ENCODE assay signal across 23 mouse cellular contexts in genomic region chr7:65392986-65393385, GRCm38 (mm10).
DNase-seq lines count a peak whose midpoint lies in the region; ATAC-seq and TF ChIP-seq lines count a peak whose summit lies in the region.
"Had no signal": no experiment of that assay in that cellular context is flagged by ENCODE, and none has a peak within 500 bp of the region (broad histone marks: within the 10 kb centered on the region; RNA-seq: fewer than 3 reads in every experiment).

No protein-coding gene starts in this region.

- H3K4me3 ChIP-seq in liver, adult 2 months (ENCODE audit: insufficient read depth, low read depth, low read length) = no peak overlapping the region
- no peak overlapping the region for H3K4me3 ChIP-seq in liver, embryonic 11.5 days (ENCODE audit: low read depth, low read length)
- H3K4me3 ChIP-seq in lung, postnatal 0 days (ENCODE audit: low read depth, low read length) = no peak overlapping the region
- H3K4me3 ChIP-seq in liver, embryonic 14.5 days (ENCODE audit: insufficient read depth in 1 of 2, low read depth in 2 of 2, low read length in 2 of 2) = no peak overlapping the region
- H3K4me3 ChIP-seq: erythroblast, embryonic 14.5 days; hindbrain, embryonic 12.5 days; intestine, embryonic 15.5 days had no signal

- no peak overlapping the region for H3K9ac ChIP-seq in liver, adult 2 months (ENCODE audit: low read depth, low read length)
- no peak overlapping the region for H3K9ac ChIP-seq in liver, embryonic 11.5 days (ENCODE audit: low read depth, low read length)
- H3K9ac ChIP-seq in lung, postnatal 0 days (replicated peaks; ENCODE audit: low read depth) = no peak overlapping the region
- H3K9ac ChIP-seq in liver, embryonic 14.5 days (replicated peaks) = no peak overlapping the region
- H3K9ac ChIP-seq: forebrain, postnatal 0 days; hindbrain, embryonic 12.5 days; intestine, embryonic 15.5 days had no signal

- TF ChIP-seq CTCF in liver, adult 2 months (IDR thresholded peaks at IDR 0.05; ENCODE audit: low read depth, low read length) = no peak
- no peak for TF ChIP-seq CTCF in lung, postnatal 0 days (IDR thresholded peaks at IDR 0.05)
- no peak for TF ChIP-seq CTCF in liver, embryonic 14.5 days (IDR thresholded peaks at IDR 0.05; ENCODE audit: low read depth)

- no peaks in the 10 kb centered on the region for H3K9me3 ChIP-seq in liver, embryonic 11.5 days (ENCODE audit: control insufficient read depth, low read length)
- H3K9me3 ChIP-seq in lung, postnatal 0 days (ENCODE audit: low read length) = no peaks in the 10 kb centered on the region
- H3K9me3 ChIP-seq in liver, embryonic 14.5 days (ENCODE audit: control insufficient read depth, low read length) = no peaks in the 10 kb centered on the region
- H3K9me3 ChIP-seq: hindbrain, embryonic 12.5 days; intestine, embryonic 15.5 days; limb, embryonic 12.5 days had no signal

- DNase-seq in liver, adult 2 months (ENCODE audit: extremely low read depth, low read depth, low spot score) = peak; percentile 34
- DNase-seq in liver, embryonic 11.5 days (ENCODE audit: low spot score) = no peak
- no peak for DNase-seq in lung, postnatal 0 days (ENCODE audit: low spot score)
- no peak for DNase-seq in lung, postnatal 4 days
- no peak for DNase-seq in liver, embryonic 14.5 days (ENCODE audit: low read depth in 3 of 3, low spot score in 3 of 3)
- no peak for DNase-seq in cerebellum, adult 9-11 months
- DNase-seq: adrenal gland, adult 8-10 months; B cell, adult 2 months; cerebellum, adult 11 months; cerebellum, adult 9-10 months; forebrain, postnatal 0 days; heart, postnatal 36 days; kidney, adult 8-10 months; lung, adult 18-20 months; midbrain, embryonic 14.5 days had no signal

- H3K79me2 ChIP-seq in liver, adult 2 months (ENCODE audit: control insufficient read depth, insufficient read depth, low read length) = no peaks in the 10 kb centered on the region

- H3K4me2 ChIP-seq in liver, embryonic 11.5 days = no peak overlapping the region; the same call in 1 of the 2 replicates
- no peak overlapping the region for H3K4me2 ChIP-seq in lung, postnatal 0 days (replicated peaks; ENCODE audit: low read depth, low read length)
- peak overlapping the region; percentile 24 for H3K4me2 ChIP-seq in liver, embryonic 14.5 days (ENCODE audit: low read depth)

- H3K4me1 ChIP-seq in liver, adult 2 months (ENCODE audit: control insufficient read depth, insufficient read depth, low read length) = peaks cover 4% of the 10 kb centered on the region
- H3K4me1 ChIP-seq in liver, embryonic 11.5 days (replicated peaks; ENCODE audit: control insufficient read depth, insufficient read depth, low read length) = peaks cover 7% of the 10 kb centered on the region; the same call in 1 of the 2 replicates
- H3K4me1 ChIP-seq in lung, postnatal 0 days (ENCODE audit: insufficient read depth, low read depth, low read length) = peaks cover 19% of the 10 kb centered on the region; the same call in 1 of the 2 replicates
- H3K4me1 ChIP-seq in liver, embryonic 14.5 days (replicated peaks; ENCODE audit: control insufficient read depth in 2 of 2, insufficient read depth in 2 of 2, low read length in 1 of 2) = peaks cover 0 to 10% of the 10 kb centered on the region in 2 experiments; a peak in 1 of 4 replicates

- no peak overlapping the region for H3K27ac ChIP-seq in liver, adult 2 months (replicated peaks; ENCODE audit: insufficient read depth, low read depth, low read length)
- no peak overlapping the region for H3K27ac ChIP-seq in liver, embryonic 11.5 days (ENCODE audit: low read depth, low read length)
- 0 out of 2 replicates have a peak overlapping the region, but pooled peaks have one; percentile 20 for H3K27ac ChIP-seq in lung, postnatal 0 days (ENCODE audit: low read length)
- H3K27ac ChIP-seq in liver, embryonic 14.5 days = no peak overlapping the region
- H3K27ac ChIP-seq: hindbrain, embryonic 12.5 days; hindbrain, postnatal 0 days; intestine, embryonic 15.5 days; kidney, postnatal 0 days; limb, embryonic 12.5 days; macrophage had no signal

- no peak for TF ChIP-seq EP300 in lung, postnatal 0 days (IDR thresholded peaks at IDR 0.05)
- no peak for TF ChIP-seq EP300 in liver, embryonic 14.5 days (IDR thresholded peaks at IDR 0.05; ENCODE audit: low read depth)

- H3K27me3 ChIP-seq in liver, adult 2 months (ENCODE audit: control insufficient read depth, insufficient read depth, low read length) = no peaks in the 10 kb centered on the region
- peaks cover 8% of the 10 kb centered on the region for H3K27me3 ChIP-seq in liver, embryonic 11.5 days (replicated peaks; ENCODE audit: control insufficient read depth, insufficient read depth, low read length)
- no peaks in the 10 kb centered on the region for H3K27me3 ChIP-seq in lung, postnatal 0 days (replicated peaks; ENCODE audit: insufficient read depth, low read length)
- no peaks in the 10 kb centered on the region; the same call in 1 of the 2 replicates for H3K27me3 ChIP-seq in liver, embryonic 14.5 days (ENCODE audit: control insufficient read depth, insufficient read depth, low read length)
- H3K27me3 ChIP-seq: hindbrain, embryonic 12.5 days; intestine, embryonic 15.5 days; limb, embryonic 12.5 days had no signal

- no peaks in the 10 kb centered on the region for H3K36me3 ChIP-seq in liver, adult 2 months (ENCODE audit: control insufficient read depth, insufficient read depth, low read length)
- H3K36me3 ChIP-seq in liver, embryonic 11.5 days (ENCODE audit: control insufficient read depth, insufficient read depth, low read length) = no peaks in the 10 kb centered on the region
- no peaks in the 10 kb centered on the region for H3K36me3 ChIP-seq in lung, postnatal 0 days (ENCODE audit: insufficient read depth, low read length)
- H3K36me3 ChIP-seq in liver, embryonic 14.5 days (replicated peaks; ENCODE audit: control insufficient read depth, insufficient read depth, low read depth) = no peaks in the 10 kb centered on the region
- H3K36me3 ChIP-seq: hindbrain, embryonic 12.5 days; intestine, embryonic 15.5 days; limb, embryonic 12.5 days had no signal

- no peak for ATAC-seq in liver, embryonic 11.5 days (replicated peaks; ENCODE audit: low FRiP score)
- ATAC-seq in lung, postnatal 0 days = no peak
- ATAC-seq in liver, embryonic 14.5 days (ENCODE audit: insufficient read depth) = no peak
- ATAC-seq: activated CD4-positive, CD25-positive, alpha-beta regulatory T cell, adult 4 months had no signal

- TF ChIP-seq POLR2A in liver, adult 2 months (IDR thresholded peaks at IDR 0.05; ENCODE audit: extremely low read depth, insufficient read depth, low read length) = no peak

- 21% methylated on average over 9 of the region's 9 CpGs for WGBS in liver, adult 2 months
- 68% methylated on average over 9 of the region's 9 CpGs for WGBS in liver, embryonic 11.5 days
- 42% methylated on average over 9 of the region's 9 CpGs for WGBS in lung, postnatal 0 days
- 43% methylated on average over 9 of the region's 9 CpGs for WGBS in liver, embryonic 14.5 days (ENCODE audit: insufficient replicate concordance)
